Mouse (Mus musculus) cerebellum, adult (tissue): ENCODE measurements around the gene Acss2.
"Not testable (repeated sequence)": the region's sequence is repeated elsewhere in the genome, so short reads cannot be mapped to it uniquely, and the experiment has no call there.

Experiments
- ATAC-seq: cut with Nextera tagmentation; 2 replicates; pipeline ENCODE4 v1.9.2; 2017; ENCODE audit warnings: mild to moderate bottlenecking, moderate library complexity, mixed read lengths; ENCODE audit not compliant: insufficient number of reproducible peaks, low FRiP score, low TSS enrichment

The Acss2 gene

DNA sequence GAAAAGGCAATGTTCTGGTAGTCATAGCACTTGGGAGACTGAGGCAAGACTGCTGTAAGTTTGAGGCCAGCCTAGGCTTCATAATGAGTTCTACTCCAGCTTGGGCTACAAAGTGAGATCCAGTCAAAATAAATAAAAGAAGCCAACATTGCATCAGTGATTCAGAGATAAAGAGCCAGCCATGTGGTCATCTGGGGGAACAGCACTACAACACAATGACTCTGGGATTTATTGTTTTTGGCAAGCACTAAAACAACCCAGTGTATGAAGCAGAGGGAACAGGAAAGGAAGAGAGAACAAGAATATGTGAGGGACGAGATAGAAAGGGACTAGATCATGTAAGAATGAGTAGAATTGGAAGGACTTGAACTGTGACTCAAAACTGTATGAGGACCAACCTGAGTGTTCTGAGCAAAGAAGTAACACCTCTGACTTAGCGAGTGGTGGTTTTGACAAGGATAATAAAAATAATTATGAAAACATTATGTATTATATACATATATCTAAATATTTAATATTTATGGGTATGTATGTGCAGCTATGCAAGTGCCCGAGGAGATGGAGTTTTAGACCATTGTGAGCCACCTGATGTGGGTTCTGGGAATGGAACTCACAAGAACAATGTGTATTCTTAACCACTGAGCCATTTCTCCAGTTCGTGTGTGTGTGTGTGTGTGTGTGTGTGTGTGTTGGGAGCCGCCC lies 20.2 kb downstream of the Acss2 start:
- ATAC-seq, result no peak

DNA sequence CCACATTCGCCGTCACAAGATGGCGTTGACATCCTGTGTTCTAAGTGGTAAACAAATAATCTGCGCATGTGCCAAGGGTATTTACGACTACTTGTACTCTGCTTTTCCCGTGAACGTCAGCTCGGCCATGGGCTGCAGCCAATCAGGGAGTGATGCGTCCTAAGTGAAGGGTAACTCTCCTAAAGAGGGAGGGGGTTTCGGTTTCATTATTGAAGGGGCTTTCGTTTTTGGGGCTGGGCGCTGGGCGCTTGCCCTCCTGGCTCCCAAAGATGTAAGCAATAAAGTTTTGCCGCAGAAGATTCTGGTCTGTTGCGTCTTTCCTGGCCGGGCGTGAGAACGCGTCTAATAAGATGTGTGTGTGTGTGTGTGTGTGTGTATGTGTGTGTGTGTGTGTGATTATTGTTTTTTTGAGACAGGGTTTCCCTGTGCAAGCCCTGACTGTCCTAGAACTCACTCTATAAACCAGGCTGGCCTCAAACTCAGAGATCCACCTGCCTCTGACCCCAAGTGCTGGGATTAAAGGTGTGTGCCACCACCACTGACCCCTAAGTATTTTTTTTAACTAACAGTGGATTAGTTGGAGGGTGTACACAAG lies 20.8 kb downstream of the Acss2 start:
- ATAC-seq, result not testable (repeated sequence)

GRCm38 (mm10) chr2:155539696-155540095 lies 21.9 kb downstream of the Acss2 start:
- no peak for ATAC-seq

GRCm38 (mm10) chr2:155540822-155541458 lies 23.2 kb downstream of the Acss2 start:
- ATAC-seq, result peak; percentile 64; the same call in 1 of the 2 replicates

- no peak for ATAC-seq
Observed at GRCm38 (mm10) chr2:155546955-155547354, 29.2 kb downstream of the Acss2 start.

DNA sequence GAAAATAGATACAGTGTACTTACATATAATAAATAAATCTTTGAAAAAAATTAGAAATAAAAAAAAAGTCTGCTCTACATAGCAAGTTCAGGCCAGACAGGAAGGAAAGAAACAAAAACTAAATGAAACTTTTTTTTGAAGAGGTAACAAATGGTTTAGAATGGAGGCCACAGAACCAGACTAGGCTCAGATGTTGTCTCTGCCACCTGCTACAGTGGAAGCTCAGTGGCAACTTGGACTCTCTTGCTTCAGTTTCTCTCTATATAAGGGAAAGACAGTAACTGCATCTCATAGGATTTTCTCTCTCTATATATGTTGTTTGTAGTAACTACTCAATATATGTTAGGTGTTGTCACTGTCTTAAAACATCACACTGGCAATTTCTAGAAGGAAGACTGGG lies 34.6 kb downstream of the Acss2 start:
- ATAC-seq, result no peak

DNA sequence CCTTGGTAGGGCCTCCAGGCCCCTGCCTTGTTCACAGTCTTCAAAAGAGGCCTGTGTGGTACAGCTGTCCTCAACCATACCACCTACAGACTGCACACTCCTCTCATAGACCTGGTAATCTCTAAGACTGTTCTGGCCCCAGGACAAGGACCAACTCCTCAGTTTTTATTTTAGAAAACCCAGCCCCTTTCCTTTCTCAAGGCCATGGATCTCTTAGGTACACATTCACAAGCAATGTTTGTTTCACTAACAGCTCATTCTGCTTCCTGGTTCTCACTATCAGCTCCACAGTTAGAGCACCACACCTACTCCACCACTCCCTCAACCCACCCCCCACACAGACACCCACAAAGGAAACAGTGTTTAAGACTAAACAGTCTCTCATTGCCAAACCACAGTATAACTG lies 35.2 kb downstream of the Acss2 start:
- no peak for ATAC-seq

DNA sequence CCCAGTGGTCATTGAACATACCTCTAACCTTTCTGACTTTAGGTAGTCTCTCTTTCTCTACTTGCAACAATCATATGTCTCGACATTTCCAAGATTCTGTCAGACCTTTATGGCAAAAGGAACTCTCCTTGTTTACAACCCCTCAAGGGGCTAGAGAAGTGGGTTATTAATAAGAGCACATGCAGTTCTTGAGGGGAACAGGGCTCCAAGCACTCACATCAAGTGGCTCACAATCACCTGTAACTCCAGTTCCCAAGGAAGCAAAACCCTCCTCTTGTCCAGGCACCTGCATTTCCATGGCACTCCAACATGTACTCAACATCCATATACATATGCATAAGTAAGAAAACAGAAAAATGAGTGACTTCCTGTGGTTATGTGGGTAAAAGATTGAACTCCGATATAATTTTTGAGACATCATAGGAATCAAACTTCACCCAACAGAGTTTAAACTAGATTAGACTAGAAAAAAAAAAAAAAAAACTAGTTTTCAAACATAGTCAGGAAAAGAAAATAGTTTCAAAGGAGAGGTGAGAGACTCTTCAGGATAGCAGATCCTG lies 36.8 kb downstream of the Acss2 start:
- no peak for ATAC-seq

- no peak for ATAC-seq
Observed at GRCm38 (mm10) chr2:155562209-155562608, 44.5 kb downstream of the Acss2 start.

DNA sequence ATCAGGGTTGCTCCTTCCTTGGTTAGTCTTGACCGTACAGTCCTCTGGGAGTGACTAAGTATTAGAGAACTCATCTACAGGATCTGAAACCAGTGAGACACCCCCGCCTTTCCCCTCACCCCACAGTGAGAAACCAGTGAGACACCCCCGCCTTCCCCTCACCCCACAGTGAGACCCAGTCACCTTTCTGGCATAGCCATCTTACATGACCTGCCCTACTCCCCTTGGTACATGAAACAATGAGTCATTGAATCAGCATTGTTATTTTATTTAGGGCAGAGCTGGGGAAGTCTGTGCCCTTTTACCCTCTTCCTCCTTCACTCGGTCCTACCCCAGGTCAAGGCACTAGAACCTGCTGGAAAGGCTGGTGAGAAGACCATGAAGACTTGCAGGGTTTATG lies 45.2 kb downstream of the Acss2 start:
- ATAC-seq, result no peak

- no peak for ATAC-seq
Observed at GRCm38 (mm10) chr2:155567751-155568150, 50.0 kb downstream of the Acss2 start.

DNA sequence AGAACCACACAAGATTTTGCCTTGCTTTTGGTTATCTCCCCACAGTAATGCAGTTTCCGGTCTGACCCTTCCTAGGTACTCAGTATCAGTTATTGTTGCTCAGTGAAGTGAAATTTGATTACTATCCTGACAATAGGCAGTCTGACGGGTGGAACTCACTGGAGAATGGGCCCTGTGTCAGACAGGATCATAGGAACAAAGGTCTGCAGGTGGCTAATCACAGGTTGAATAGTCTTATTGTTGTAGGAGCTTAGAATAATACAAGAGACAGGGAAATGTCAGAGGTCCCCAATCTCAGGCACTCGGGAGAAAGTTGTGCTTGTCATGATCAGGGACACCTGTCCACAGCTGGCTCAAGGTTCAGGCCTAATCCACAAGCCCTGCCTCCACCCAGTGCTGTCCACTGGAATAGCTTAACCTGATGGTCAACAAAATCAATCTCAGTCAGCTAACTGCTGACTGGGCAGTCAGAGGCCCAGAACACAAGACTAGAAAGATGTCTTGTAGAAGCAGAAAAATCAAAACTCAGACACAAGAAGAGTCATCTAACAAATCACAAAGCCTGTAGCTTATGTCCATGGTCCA lies 51.6 kb downstream of the Acss2 start:
- ATAC-seq, result no peak

DNA sequence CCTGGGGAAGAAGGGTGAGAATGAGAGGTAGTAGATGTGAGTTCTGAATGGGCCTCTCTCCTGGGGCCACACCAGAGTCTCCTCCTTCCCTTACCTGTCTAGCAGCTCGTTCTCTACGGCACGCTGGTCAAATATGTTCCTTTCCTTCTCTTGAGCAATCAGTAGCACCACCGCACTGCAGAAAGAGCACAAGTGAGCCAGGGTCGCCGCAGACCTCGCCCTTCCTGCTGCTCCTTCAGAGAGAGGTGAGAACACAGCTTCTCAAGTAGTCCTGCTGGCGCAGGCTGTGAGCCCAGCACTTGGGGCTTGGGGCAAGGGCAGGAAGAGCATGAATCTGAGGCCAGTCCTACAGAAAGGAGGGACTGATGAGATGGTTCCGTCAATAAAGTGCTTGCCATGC lies 55.3 kb downstream of the Acss2 start:
- ATAC-seq, result no peak

GRCm38 (mm10) chr2:155573996-155574395 lies 56.2 kb downstream of the Acss2 start:
- no peak for ATAC-seq

DNA sequence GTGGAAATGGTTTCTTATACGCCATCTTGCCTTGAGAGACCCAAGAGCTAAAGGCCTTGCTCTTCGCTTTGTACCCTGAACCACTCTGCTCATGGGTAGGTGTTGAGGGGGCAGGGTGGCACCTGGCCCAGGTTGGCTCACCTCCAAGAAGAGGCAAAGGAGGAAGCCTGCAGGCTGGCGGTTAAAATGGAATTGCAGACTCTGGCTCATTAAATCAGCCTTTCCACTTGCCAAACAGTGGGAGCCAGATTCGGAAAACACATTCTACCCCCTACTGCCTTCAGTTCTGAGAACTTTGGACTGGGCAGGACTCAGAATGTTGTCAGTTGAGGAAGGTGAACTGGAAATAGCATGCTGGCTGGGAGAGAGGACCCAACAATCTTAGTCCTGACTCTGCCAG lies 57.0 kb downstream of the Acss2 start:
- ATAC-seq, result no peak

DNA sequence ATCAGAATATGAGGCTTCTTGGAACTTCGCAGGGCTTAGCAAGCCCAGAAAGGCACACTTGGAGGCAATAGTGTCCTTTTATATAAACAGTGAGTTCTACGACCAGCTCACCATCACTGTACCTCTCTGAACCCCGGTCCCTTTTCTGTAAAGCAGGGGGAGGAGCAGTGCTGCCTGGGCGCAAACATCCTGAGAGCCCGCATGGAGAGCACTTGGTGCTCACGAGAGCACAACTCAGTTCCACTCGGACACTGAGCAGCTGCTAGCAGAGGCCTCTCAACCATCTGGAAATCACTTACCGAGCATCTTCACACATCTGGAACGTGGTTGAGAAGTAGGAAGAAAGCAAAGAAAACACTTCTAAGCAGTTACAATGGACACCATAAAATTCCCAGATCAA lies 58.9 kb downstream of the Acss2 start:
- ATAC-seq, result no peak

DNA sequence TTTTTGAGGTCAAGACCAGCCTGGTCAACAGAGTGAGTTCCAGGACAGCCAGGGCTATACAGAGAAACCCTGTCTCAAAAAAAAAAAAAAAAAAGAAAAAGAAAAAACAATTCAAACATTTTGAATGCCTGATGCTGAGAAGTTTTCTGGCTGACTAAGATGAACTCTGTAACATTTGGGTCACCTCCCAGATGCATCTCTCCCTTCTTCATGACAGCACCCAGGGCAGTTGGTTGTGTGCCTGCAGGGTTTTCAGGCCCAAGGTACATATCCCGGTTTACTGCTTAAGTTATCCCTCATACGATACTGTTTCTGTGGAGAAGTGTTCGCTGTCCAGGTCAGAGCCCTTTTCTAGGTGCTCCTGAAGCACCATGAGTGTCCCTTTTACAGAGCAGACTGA lies 62.6 kb downstream of the Acss2 start:
- ATAC-seq, result no peak

GRCm38 (mm10) chr2:155582384-155582995 lies 64.7 kb downstream of the Acss2 start:
- ATAC-seq, result no peak

DNA sequence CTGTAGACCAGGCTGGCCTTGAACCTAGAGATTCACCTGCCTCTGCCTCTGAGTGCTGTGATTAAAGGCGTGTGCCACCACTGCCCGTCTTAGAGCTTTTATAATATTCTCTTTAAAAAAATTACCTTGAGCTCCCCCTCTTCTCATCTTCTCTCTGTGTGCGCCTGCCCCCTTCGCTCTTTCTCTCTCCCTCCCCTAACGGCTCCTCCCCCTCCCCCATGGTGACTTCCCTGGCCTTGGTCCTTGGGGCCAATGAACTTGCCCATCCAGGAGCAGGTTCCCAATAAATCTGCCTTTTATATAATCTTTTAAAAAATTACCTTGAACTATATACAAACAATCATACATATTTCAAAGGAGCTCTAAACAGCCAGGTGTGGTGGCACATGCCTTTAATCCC lies 65.2 kb downstream of the Acss2 start:
- no peak for ATAC-seq

DNA sequence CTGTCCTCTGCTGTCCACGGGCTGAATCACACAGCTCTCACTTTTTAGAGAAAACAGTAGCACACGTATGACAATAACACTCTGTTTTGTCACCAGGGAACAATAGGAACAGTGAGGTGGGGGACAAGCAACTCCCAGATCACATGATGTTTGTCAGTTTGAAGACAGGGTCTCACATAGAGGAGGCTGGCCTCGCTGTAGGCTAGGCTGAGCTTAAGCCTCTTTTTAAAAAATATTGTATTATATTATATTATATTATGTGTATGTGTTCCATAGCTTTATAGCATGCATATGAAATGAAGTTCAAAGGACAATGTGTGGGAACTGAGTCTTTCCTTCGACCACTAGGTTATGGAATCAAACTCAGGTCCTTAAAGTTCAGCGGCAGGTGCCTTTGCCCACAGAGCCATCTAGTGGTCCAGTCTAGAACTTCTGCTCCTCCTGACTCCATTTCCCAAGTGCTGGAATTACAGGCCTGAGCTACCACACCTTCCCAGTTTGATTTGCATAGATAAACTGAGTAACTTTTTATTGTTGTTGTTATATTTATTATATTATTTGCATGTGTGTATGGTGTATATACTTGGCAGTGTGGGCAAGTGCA lies 66.3 kb downstream of the Acss2 start:
- no peak for ATAC-seq
